Mouse (Mus musculus) thymus, postnatal 0 days (tissue): Measurements from ENCODE around the gene Zbtb8os. TPM values are rescaled to one million over a fixed set of nuclear protein-coding genes. Genes with fewer than 3 reads are reported as not detected.
"Not testable (repeated sequence)": the region's sequence is repeated elsewhere in the genome, so short reads cannot be mapped to it uniquely, and the experiment has no call there.

ENCODE experiments used
- DNase-seq: peaks from one replicate; pipeline ENCODE4 v3.0.0-alpha.2; 2015; ENCODE audit warnings: low spot score
- polyA plus RNA-seq: library from polyadenylated mRNA; unstranded; fragments of >200 nt; fragmentation: Nextera tagmentation; extraction: Ambion mirVana; gene quantifications from 2 replicates; pipeline ENCODE4 v1.2.1, GENCODE M21; 2015

Gene Zbtb8os
- polyA plus RNA-seq, 1 experiment from 2014 or later, result 87.7 TPM

GRCm38 (mm10) chr4:129332846-129333245, 2.6 kb upstream of the Zbtb8os start:
- DNase-seq, result no peak

GRCm38 (mm10) chr4:129334677-129335215, 749 bp upstream of the Zbtb8os start:
- no peak for DNase-seq

DNA sequence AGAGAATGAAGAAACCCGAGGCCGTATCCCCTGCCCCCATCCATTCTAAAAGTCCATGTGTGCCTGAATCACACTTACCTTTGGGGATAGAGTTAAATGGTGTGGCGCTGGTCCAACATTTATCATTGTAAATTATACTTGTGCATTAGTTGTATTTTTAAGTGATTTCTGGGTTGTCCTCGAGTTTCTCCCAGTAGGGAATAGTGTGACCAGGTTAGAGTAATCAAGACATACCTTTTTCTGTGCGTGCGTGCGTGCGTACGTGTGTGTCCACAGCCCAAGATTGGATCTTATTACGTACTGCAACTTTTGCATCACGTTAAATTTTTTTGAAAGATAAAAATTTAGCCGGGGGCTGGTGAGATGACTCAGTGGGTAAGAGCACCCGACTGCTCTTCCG, 796 bp downstream of the Zbtb8os start:
- no peak for DNase-seq

- no peak for DNase-seq
Observed at GRCm38 (mm10) chr4:129339743-129340142, 4.2 kb downstream of the Zbtb8os start.

GRCm38 (mm10) chr4:129341888-129342287, 6.4 kb downstream of the Zbtb8os start:
- no peak for DNase-seq

DNA sequence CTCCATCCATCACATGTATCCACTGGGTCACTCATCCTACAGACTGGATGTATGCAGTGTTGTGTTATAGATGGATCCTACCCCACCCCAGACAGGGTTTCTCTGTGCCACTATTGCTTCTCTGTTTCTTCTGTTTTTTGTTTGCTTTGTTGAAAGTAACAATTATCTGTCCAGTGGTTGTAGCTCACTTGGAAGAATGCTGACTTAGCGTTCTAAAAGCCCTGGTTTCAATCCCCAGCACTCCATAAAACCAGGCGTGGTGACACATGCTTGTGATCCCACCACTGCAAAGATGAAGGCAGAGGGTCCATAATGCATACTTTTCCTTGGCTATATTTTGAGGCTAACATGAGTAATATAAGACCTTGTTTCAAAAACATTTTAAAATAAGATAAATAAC, 7.2 kb downstream of the Zbtb8os start:
- DNase-seq, result no peak

DNA sequence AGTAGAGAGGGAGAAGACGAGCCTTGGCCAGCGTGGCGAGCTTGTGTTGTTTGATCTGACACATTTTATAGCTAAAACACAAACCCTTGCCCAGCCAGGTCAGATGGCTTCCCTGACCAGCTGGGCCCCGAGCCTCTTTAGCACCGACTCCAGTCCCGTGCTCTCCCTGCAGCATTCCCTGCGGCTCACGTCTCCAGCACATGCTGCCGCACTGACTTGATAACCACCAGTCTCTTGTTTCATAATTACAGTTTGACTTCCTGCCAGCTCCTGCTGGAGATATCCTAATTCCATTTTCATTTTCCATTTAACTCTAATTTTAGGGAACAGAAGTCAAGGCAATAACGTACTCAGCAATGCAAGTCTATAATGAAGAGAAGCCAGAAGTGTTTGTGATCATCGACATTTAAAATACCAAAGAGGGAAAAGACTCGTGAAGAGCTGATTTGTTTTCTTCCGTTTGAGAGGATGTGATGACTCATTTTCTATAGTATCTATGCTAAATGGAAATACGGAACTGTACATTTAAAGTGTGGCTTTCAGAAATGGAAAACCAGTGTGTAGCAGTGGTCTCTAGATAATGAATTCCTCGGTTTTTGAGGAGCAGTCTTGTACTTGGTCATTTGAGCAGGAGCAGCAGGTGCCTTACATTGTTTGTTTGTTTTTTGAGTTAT, 11.1 kb downstream of the Zbtb8os start:
- no peak for DNase-seq

DNA sequence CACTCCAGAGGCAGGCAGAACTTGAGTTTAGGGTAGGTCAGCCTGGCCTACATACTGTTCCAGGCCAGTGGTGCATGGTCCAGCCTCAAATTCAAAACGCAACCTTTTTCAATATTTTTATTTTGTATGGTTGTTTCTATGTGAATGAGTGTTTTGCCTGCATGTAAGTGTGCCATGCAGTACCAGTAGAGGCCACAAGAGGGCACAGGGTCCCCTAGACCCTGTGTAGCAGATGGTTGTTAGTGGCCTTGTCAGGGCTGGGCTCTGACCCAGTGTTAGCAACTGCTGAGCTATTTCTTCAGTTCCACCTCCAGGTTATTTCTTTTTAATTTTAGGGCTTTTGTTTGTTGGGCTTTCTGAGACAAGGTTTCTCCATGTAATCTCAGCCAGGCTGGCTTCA, 15.1 kb downstream of the Zbtb8os start:
- DNase-seq, result peak; percentile 79

DNA sequence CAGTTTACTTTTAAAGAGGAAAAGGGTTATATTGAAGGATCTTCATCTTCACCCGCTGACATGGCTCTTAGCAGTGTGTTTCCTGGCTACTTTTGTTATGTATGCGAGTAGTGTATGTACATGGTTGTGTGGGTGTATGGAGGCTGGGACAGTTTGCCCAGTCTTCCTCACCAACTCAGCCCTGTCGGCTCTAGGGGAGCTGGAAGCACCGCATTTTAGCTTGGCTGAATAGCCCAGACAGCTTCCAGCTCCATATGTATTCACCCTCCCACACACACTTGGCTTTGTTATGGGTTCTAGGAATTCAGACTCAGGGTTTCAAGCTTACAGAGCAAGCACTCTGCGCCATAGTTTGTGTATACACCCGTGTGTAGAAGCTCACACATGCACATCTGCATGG, 15.6 kb downstream of the Zbtb8os start:
- no peak for DNase-seq

DNA sequence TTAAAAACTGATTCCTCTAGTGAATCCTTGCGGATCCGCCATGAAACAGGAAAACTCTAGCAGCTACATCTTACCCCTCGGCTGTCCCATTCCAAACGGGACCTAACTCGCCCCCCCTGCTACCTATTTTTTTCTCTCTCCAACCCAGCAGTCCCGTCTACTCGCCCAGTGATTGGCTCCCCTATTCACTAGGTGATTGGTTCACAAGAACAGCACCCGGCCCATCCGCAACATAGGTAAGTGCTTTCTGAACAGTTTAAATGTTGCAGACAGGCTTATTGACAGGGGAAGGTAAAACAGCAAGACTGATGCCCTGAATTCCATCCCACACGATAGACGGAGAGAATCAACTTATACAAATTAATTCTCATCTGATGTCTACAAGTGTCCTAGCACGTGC, 17.7 kb downstream of the Zbtb8os start:
- DNase-seq, result no peak

- DNase-seq, result no peak
Observed at GRCm38 (mm10) chr4:129354236-129354635, 18.7 kb downstream of the Zbtb8os start.

- DNase-seq, result no peak
Observed at GRCm38 (mm10) chr4:129357613-129358163, 22.2 kb downstream of the Zbtb8os start.

- DNase-seq, result not testable (repeated sequence)
Observed at GRCm38 (mm10) chr4:129362238-129362637, 26.7 kb downstream of the Zbtb8os start.

- no peak for DNase-seq
Observed at GRCm38 (mm10) chr4:129362771-129363170, 27.3 kb downstream of the Zbtb8os start.

DNA sequence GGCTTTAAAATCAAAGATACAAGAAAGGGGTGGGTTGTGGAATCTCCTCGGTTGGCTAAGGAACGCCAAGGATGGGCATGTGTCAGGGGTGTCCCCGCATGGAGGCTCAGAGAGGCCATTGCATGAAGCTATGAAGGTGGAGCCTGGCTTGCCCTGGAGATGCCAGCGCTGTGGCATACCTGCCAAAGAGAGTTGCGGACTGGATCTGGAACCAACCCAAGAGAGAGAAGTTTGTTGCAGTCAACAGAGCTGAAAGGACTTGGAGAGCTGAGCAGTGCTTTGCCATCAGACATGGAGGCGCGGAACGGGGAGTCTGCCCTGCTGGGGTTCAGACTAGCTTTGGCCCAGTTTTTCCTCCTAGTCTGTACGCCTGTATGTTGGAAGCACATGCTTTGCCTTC, 28.0 kb downstream of the Zbtb8os start:
- no peak for DNase-seq

GRCm38 (mm10) chr4:129364379-129364778, 28.9 kb downstream of the Zbtb8os start:
- DNase-seq, result peak; percentile 31

GRCm38 (mm10) chr4:129365224-129365623, 29.7 kb downstream of the Zbtb8os start:
- DNase-seq, result peak; percentile 33

DNA sequence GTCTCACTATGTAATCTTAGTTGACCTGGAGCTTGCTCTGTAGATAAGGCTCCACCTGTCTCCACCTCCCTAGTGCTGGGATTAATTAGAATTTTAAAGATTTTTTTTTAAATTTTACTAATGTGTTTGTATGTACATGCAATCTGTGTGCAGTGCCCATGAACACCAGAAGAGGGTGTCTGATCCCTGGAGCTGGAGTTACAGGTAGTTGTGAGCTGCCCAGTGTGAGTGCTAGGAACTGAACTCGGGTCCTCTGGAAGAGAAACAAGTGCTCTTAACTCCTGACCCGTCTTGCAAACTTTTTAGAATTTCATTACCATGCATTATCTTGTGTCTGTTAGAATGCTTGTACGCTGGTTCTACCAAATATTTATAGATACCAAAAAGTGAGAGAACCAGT, 35.9 kb downstream of the Zbtb8os start:
- DNase-seq, result no peak

- peak; percentile 53 for DNase-seq
Observed at GRCm38 (mm10) chr4:129373202-129373976, 37.9 kb downstream of the Zbtb8os start.

DNA sequence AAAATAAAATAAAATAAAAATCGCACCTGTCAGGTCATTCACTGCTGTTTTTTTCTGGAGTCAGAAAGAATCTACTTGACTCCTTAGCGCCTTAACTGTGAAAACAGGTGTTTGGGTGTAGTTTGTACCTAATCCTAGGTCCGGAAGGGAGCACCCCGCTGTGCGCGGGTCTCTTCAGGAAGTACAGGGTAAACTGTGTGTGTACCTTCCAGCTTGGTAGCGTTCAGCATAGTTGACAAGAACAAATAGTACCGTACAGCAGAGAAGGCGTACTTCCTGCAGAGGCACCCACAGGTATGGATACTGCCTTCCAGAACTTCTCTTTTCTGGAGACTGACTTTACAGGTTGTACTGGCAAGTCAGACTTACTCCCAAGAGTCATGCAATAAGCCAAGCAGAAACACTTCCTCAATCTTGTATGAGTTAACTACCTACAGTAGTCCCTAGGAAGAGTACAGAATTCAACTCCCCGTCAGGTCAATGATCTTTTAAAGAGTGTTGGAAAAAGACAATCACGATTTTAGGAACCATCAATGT, 38.8 kb downstream of the Zbtb8os start:
- no peak for DNase-seq

DNA sequence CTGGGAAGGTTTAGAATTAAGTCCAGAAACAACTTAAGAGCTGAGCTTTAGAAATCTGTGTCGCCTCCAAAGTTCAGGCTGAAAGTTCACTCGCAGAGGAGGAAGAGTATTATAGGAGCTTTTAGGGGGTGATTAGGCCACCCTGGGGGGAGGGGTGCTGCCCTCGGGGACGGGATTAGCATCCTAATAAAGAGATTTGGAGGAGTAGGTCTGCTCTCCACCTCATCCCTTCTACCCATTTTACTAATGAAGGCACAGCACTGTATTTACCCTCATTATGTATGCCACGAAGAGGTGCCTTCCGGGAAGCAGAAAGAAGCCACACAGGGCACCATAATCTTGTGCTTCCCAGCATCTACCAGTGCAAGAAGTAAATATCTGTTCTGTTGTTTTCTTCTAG, 39.5 kb downstream of the Zbtb8os start:
- DNase-seq, result no peak

DNA sequence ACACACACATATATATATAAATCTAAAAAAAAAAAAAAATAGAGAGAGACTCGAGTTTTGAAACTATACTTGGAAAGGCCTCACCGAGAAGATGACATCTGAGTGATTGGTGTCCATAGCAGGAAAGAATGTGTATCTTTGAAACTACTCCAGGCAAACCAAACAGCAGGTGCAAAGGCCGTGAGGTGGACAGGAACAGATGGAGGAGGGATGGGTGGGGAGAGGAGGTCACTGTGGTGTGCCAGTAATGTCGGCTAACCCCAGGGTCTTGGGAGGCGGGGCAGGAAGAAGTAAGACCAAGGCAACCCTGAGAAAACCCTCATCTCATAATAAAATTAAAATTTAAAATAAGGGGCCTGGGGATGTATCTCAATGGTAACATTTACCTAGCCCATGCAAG, 40.3 kb downstream of the Zbtb8os start:
- DNase-seq, result no peak
